Mouse (Mus musculus): ENCODE data around the gene Slc12a8. TPM values are rescaled to one million over a fixed set of nuclear protein-coding genes. Genes with fewer than 3 reads are reported as not detected.
"Not testable (repeated sequence)": the region's sequence is repeated elsewhere in the genome, so short reads cannot be mapped to it uniquely, and the experiment has no call there.

The Slc12a8 gene
- under 1 TPM; 0.31 to 0.47 TPM for total RNA-seq (2021)
- long read RNA-seq, experiment 1 = 0 reads
- long read RNA-seq, experiment 2, partial matches to known transcripts = 0 of 1 reads
- long read RNA-seq, experiment 2, other reads (novel, unspliced or antisense) = 1 of 1 reads

DNA sequence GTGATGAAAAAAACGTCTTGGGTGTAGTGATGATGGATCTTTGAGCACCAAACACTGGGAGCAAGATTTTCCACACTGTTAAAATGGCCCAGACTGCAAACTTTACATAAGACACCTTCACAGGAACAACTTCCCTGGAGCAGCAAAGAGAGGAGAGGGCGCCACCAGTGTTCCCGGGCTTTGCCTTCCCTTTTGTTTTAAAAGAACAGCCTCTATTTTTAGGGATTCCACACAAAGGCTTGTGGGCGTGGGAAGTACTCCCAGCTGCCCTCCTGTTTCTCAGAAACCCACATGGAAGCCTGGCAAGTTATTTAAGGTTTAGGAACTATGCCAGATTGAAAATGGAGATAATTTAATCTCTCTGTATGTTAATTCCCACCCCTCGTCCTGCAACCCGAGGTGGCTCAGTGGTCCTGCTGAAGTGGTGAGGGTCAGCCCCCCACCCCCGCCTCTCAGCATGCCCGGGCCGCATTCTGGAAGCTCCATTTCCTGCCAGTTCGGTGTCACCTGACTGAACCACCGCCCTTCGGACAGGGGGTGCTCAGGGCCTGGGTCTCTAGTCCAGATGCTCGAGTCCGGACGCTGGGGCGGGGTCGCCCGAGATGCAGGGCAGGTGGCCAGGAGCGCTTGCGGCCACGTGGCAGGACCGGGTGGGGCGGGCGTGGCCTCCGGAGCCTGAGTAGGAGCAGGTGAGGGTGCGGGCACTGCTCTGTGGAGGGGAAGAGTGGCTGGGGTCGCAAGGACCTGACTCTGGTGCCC, at the start of gene Slc12a8:
Gene Slc12a8, plus strand, starts transcription at position 522 of the 759 bp plus-strand sequence.
- DNase-seq = peak; percentile 17 to 31

- DNase-seq = no peak
Observed at GRCm38 (mm10) chr16:33467451-33467850, 49.7 kb upstream of the Slc12a8 start.

- no peak for DNase-seq
Observed at GRCm38 (mm10) chr16:33469973-33470372, 47.2 kb upstream of the Slc12a8 start.

DNA sequence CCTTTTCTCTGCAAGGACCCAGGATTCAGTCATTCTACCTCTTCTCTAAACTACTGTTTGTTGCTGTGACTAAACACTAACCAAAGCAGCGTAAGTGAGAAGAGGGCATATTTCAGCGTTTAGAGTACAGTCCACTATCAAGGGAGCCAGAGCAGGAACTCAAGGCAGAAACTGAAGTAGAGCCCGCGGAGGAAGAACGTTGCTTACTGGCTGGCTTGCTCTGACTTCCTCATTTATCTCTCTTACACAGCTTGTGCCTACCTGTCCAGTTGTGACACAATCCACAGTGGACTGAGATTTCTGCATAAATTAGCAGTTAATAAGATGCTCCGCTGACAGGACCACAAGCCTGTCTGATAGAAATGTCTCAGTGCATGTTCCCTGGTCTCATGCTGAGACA, 42.7 kb upstream of the Slc12a8 start:
- no peak for DNase-seq

- DNase-seq = no peak
Observed at GRCm38 (mm10) chr16:33479926-33480325, 37.2 kb upstream of the Slc12a8 start.

DNA sequence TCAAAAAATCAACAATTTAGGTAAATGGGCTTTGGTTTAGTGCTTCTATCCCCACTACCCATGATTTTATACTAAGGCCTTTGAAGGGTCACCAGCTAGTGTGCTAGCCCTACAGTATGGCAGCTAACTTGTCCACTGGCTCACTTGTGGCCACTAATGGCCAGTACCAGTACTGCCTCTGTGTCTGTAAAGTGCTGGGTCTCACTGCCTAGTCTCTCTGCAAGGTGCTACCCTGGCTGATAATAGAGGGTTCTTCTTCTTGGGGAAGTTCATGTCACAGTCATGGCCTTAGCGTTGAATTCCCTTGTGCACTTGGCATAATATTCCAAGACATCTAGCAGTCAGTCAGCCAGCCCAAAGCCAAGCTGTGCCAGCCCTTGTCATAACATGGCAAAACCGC, 36.0 kb upstream of the Slc12a8 start:
- peak; percentile 17 to 48 for DNase-seq

DNA sequence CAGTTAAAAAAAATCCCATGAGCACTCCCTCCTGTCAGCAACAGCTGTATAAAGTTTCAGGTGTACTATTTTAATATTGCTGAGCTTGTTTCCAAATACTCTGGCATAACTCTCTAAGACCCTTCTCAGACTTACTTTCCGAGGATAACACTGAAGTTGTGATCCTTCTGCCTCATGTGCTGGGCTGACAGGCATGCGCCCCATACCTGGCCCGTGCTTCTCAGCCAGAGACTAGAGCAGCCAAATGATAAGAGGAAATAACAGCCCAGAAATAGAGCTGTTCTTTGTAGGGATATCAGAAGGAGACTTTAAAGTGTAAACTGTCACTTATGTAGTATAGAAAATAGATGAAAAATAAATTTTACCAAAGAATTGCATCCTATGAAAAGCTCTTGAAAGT, 34.8 kb upstream of the Slc12a8 start:
- peak; percentile 36 to 50 for DNase-seq

- DNase-seq = no peak
Observed at GRCm38 (mm10) chr16:33487709-33488108, 29.4 kb upstream of the Slc12a8 start.

- DNase-seq = no peak
Observed at GRCm38 (mm10) chr16:33494374-33494773, 22.8 kb upstream of the Slc12a8 start.

GRCm38 (mm10) chr16:33508082-33508481, 9.0 kb upstream of the Slc12a8 start:
- DNase-seq = no peak

GRCm38 (mm10) chr16:33509231-33509630, 7.9 kb upstream of the Slc12a8 start:
- DNase-seq = not testable (repeated sequence)

DNA sequence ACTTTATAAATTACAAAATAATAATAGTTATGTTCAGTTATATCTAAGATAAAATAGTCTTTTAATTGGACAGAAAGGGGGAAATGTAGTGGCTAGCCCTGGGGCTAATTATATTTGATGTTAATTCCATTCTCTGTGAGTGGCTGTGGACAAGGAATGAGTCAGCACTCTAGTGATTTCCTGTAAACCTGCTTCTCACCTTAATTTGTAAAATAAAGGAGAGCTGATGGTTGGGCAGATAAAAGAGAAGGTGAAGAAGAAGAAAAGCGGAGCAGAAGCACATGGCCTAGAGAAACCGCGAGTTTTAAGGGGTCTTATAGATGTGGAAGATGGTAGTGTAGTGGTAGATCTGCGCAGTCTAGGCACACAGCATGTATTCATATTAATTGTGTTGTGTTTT, 6.3 kb upstream of the Slc12a8 start:
- not testable (repeated sequence) for DNase-seq

DNA sequence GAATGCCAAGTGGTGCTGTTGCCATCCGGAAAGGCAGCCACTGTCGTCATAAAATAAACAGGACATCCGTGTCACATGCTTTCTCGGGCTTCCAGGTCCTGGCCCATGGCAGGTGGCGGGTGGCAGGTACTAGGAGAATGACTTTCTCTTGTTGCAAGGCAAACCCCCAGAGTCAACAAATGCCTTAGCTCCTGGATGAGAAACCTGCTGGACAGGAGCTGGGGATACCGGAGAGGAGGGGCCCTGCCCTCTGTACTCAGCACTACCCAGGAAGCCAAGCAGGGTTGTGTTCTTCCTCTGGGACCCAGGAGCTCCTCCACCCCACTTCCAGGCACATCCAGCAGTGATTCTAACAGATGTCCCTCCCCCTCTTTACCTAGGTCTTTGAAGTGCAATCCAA, 4.6 kb upstream of the Slc12a8 start:
- DNase-seq = no peak

- peak in 1 of 2 experiments; percentile 20 for DNase-seq
Observed at GRCm38 (mm10) chr16:33517627-33518026, 499 bp downstream of the Slc12a8 start.

GRCm38 (mm10) chr16:33518236-33518635, 1.1 kb downstream of the Slc12a8 start:
- no peak for DNase-seq

GRCm38 (mm10) chr16:33519916-33520568, 2.9 kb downstream of the Slc12a8 start:
- no peak for DNase-seq

DNA sequence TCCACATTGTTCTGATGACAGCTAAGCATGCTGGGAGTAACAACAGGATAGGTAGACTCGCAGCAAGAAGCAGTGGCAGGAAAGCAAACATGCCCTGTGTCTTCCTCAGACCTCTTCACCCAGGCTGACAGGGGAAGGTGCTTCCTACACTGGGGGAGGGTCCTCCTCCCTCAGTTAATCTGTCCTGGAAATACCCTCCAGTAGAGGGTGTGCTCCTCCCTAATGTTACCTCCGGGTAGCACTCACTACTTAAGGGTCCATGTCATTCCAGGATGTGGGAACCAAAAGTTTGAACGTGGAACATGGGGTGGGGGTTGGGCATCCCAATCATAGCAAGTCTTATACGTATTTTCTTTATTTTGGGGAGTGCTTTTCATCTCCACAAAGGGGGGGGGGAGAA, 5.4 kb downstream of the Slc12a8 start:
- DNase-seq = no peak

- DNase-seq = no peak
Observed at GRCm38 (mm10) chr16:33523571-33523970, 6.4 kb downstream of the Slc12a8 start.

DNA sequence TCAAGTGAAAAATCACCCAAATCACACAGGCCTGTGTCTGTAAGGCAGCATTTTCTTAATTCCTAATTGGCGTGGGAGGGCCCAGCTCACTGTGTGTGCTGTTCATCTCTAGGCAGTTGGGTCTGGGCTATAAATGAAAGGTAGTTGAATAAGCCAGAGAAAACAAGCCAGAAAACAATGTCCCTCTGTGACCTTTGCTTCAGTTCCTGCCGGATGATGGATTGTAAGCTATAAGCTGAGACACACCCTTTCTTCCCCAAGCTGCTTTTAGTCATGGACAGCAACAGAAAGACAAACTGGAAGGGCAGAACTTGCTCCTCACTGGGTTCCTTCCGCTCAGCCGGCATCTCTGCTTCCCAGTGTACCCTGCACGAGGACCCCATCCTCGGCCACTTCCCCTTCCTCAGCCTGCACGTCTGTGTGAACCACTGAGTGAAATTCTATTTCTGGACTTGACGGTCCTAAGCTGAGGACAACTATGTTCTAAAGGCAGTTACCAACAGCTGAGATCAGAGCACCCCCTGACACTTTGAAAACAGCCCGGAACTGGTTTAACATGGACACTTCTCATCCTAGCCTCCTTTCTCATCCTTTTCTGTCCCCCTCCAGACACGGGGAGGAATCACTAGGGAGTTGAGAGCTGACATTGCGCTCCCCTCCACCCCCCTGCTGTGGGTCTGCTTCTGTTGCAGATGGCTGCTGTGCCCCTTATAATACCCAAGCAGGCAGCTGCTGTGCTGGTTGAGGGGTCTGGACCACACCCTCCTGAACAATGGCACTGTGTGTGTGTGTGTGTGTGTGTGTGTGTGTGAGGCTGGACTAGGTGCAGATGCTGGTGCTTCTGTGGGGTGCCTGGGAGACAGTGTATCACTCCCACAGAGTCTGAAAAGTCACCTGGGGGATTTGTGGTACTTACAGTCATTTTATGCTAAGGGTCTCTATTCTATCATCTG, 12.7 kb downstream of the Slc12a8 start:
- no peak for DNase-seq

- DNase-seq = no peak
Observed at GRCm38 (mm10) chr16:33531184-33531583, 14.1 kb downstream of the Slc12a8 start.

DNA sequence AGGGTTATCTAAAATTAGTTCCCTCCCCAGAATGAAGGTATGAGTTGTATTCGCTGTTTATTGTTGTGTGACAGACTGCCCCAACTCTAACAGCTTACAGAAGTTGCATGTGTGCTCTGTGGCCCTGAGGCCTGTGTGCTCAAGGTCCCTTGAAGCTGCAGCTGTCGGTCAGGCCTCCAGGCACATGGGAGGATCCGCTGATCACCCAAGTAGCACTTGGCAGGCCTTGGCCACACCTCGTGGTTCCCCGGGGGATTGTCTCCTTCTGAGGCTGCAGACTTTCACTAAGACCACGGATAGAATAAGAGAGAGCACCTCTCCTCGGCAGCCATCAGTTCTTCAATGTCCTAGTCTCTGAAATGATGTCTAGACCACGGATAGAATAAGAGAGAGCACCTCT, 19.3 kb downstream of the Slc12a8 start:
- no peak for DNase-seq

DNA sequence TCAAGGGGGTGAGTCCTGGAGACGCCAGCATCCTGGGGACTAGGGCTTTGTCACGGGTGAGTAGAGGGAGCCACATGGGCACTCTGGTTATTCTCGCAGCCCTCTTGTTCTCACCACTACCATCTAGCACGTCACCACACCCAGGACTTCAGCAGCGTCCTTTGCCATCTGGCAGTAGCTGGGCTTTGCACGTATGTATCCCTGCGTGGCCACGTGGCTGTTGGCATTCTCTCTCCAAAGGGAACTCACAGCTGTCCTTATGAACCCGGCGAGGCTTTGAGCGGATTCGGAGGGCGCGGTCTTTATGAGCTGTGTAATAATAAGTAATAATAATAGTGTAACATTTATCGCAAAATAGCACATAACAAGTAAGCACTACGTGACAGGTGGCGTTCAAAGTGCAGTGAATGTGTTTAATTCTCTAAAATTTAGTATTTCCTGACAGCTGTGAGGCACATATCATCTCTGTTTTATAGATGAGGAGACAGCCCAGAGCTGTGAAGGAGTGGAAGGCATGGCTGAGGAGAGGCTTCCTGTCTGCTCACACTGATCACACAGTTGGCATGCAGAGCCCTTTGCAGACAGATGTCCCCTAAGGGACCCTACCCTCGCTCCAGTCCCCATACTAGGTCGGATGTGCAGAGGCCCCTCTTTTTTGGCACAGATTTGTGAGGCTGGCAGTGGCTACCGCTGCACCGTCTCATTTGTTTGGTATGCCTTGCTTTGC, 20.5 kb downstream of the Slc12a8 start:
- DNase-seq = no peak
